Mouse (Mus musculus) lung, adult 2 months (tissue): Measurements from ENCODE around the gene Sftpd.

ENCODE experiments used
- CTCF ChIP-seq: fragments of 200-500 bp; IDR thresholded peaks from 2 replicates; pipeline ENCODE4 v1.5.1; 2011; ENCODE audit warnings: mild to moderate bottlenecking, low read length, control low read depth; ENCODE audit not compliant: insufficient read depth
- POLR2A ChIP-seq: fragments of 200-500 bp; IDR thresholded peaks from 2 replicates; pipeline ENCODE4 v1.6.1; 2011; ENCODE audit warnings: low read depth, mild to moderate bottlenecking, control low read depth, low read length, borderline replicate concordance; ENCODE audit errors: extremely low read depth

- TF ChIP-seq CTCF (no peak), POLR2A (no peak)
Measured at GRCm38 (mm10) chr14:41146035-41146434, 38.9 kb downstream of the Sftpd start.
